Mouse (Mus musculus): ENCODE data around the gene Cyp3a59.
"Not testable (repeated sequence)": the region's sequence is repeated elsewhere in the genome, so short reads cannot be mapped to it uniquely, and the experiment has no call there.

Cyp3a59 gene

DNA sequence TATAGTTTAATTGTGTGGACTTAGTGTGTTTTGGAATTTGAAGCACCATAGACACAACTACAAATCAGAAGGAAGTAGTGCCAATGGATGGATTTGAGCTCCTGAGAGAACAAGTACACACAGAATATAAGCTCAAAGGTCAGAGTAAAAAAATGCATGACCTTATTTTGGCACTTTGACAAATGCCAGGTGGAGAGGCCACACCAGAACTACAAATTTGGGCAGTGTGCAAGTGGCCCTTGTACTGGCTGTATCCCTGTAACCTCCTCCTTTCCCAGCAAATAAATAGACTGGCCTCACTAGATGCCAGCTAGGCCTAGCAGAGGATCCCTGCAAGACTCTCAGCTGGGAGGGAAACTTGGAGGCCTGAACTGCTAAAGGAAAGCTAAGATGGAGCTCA is at the start of gene Cyp3a59:
Cyp3a59 (plus strand) TSS at position 313 of the 400 bp plus-strand sequence.
- not testable (repeated sequence) for DNase-seq

DNA sequence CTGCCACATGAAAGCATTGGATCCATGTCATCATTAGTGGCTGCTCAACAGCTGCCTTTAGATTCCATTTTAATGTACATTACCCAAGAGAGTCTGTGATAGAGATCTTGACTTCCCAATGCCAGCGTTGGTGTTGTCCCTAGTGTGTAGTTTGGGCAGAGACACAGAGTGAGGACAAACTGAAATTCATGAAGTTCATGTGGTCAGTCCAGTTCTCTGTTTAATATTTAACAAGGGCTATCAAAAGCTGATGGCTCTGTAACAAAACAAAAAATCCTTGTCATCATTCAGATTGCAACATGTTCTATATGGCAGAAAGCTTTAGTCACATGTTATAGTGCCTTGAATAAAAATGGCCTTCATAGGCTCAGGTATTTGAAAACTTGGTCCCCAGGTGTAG is 9.0 kb upstream of the Cyp3a59 start:
- DNase-seq, result no peak

DNA sequence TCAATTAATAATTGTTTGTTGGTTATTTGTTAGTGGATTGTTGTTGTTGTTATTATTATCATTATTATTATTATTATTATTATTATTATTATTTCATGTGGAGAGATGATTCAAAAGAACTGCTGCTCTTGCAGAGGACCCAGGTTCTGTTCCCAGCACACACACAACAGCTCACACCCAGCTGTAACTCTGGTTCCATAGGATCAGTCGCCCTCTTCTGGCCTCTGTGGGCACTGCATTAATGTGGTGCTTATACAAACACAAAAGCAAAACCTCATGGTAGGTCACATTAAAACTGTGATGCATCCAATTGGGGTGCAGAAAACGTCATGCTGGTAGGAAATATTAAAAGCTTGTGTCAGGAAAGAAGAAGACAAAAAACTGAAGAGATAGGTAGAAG is 68.8 kb downstream of the Cyp3a59 start:
- no peak for DNase-seq

DNA sequence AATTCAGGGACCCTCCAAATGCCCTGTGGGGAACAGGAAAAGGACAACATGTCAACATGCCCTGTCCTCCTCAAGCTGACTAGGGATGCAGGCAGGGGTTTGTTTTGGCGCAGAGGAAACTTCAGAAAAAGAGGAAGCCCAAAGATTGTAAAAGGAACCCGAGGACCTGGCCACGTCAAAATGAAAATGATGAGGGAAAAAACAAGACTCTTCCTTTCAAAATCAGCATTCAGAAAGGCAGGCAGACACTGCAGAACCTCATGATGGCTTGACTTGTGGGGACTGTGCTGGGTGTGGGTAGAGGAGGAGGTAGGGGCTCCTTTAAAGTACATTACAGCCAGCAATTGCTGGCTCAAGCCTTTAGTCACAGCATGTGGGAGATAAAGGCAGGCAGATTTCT is 71.4 kb downstream of the Cyp3a59 start:
- no peak for DNase-seq

DNA sequence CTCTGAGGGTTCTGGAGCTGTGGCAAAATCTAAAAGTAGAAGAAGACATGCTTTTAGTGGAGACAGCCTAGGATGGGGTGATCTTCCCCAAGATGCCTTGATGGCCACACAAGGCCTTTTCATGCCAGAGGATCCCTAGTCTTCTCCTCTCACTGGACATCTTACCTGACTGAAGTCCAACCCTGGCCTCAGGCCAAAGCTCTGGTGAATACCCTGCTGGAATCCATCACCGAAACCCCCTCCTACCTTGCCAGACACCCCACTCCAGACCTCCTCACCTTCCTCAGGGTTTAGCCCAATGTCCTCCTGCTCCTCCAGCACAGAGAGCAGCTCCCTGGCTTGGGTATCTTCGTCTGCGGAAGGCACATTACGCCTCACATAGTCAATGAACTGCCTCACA is 79.3 kb downstream of the Cyp3a59 start:
- DNase-seq, result not testable (repeated sequence)

DNA sequence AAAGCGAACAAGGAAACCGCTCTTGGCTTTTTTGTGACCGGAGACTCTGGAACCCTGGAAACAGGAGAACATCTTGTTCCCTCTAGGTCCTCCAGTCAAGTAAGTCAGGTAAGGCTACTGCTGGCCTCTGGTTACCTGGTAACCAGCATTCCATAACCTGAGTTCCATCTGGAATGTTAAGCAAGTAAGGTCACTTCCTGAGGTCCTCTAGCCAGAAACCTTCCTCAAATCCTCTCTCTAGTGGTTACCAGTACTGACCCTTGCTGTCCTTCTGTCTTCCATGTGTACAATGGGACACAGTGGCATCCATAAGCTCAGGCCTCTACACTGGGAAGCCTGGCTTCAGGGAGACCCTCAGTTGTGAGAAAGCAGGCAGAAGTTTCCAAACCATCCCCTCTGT is 81.4 kb downstream of the Cyp3a59 start, which contains the start of gene Gm5565:
Gm5565 (minus strand) TSS at position 101 of the 400 bp plus-strand sequence.
- DNase-seq, result not testable (repeated sequence)
